Mouse (Mus musculus) MEL (cell line): ENCODE data around the gene Smtn. TPM values are rescaled to one million over a fixed set of nuclear protein-coding genes. Genes with fewer than 3 reads are reported as not detected.

Experiments
- DNase-seq: peaks from one replicate; pipeline ENCODE4 v3.0.0; 2011; ENCODE audit warnings: low read depth, low spot score
- H3K27ac ChIP-seq: 2 replicates; pipeline ENCODE4 v1.5.1; 2012; ENCODE audit warnings: low read depth, mild to moderate bottlenecking, control low read depth, low read length, moderate library complexity; ENCODE audit not compliant: control insufficient read depth
- H3K27me3 ChIP-seq, 2 experiments: fragments of 150-350 bp in 1 of 2; sonication (generic) in 1 of 2; 2 replicates each; pipeline ENCODE4 v1.6.1; 2012; ENCODE audit warnings: low read length in 2 of 2, mild to moderate bottlenecking in 2 of 2, improper control_type of control experiment in 1 of 2, moderate library complexity in 1 of 2; ENCODE audit not compliant: insufficient read depth in 2 of 2, control insufficient read depth in 1 of 2
- H3K36me3 ChIP-seq, 2 experiments: 2 replicates each; pipeline ENCODE4 v1.6.1; 2012 to 2014; ENCODE audit warnings: low read length in 2 of 2, improper control_type of control experiment in 1 of 2, inconsistent platforms in 1 of 2, mild to moderate bottlenecking in 1 of 2; ENCODE audit not compliant: insufficient read depth in 2 of 2, control insufficient read depth in 1 of 2
- H3K4me1 ChIP-seq, 2 experiments: fragments of 150-350 bp in 1 of 2; sonication (generic) in 1 of 2; 2 replicates each; pipeline ENCODE4 v1.6.1; 2012; ENCODE audit warnings: low read length in 2 of 2, improper control_type of control experiment in 1 of 2, mild to moderate bottlenecking in 1 of 2; ENCODE audit not compliant: insufficient read depth in 2 of 2, control insufficient read depth in 1 of 2
- H3K4me3 ChIP-seq, 2 experiments: fragments of 150-350 bp in 1 of 2; sonication (generic) in 1 of 2; 2 replicates each; pipeline ENCODE4 v1.5.1; 2012; ENCODE audit warnings: low read depth in 2 of 2, low read length in 2 of 2, mild to moderate bottlenecking in 2 of 2, moderate library complexity in 2 of 2, control low read depth in 1 of 2, improper control_type of control experiment in 1 of 2; ENCODE audit not compliant: control insufficient read depth in 1 of 2, insufficient read depth in 1 of 2
- H3K79me2 ChIP-seq: 2 replicates; pipeline ENCODE4 v1.6.1; 2012; ENCODE audit warnings: mild to moderate bottlenecking, low read length, moderate library complexity; ENCODE audit not compliant: control insufficient read depth, poor library complexity, insufficient read depth
- H3K9ac ChIP-seq: 2 replicates; pipeline ENCODE4 v1.6.1; 2012; ENCODE audit warnings: low read depth, mild to moderate bottlenecking, control low read depth, low read length, moderate library complexity; ENCODE audit not compliant: control insufficient read depth, poor library complexity, severe bottlenecking
- H3K9me3 ChIP-seq: fragments of 150-350 bp; sonication (generic); replicated peaks from 2 replicates; pipeline ENCODE4 v1.6.1; 2012; ENCODE audit warnings: mild to moderate bottlenecking, low read length, improper control_type of control experiment, moderate library complexity; ENCODE audit not compliant: insufficient read depth
- BHLHE40 ChIP-seq: IDR thresholded peaks from 2 replicates; pipeline ENCODE4 v1.6.1; 2012; ENCODE audit warnings: low read depth, mild to moderate bottlenecking, inconsistent platforms, low read length, improper control_type of control experiment, borderline replicate concordance
- CTCF ChIP-seq, 3 experiments: IDR thresholded peaks in 2 of 3; conservative IDR thresholded peaks in 1 of 3; 2 replicates each; pipeline ENCODE4 v1.5.1; 2011 to 2012; ENCODE audit warnings: low read length in 3 of 3, low read depth in 2 of 3, mild to moderate bottlenecking in 2 of 3, improper control_type of control experiment in 1 of 3, inconsistent platforms in 1 of 3, mixed read lengths in 1 of 3, moderate library complexity in 1 of 3; ENCODE audit not compliant: control insufficient read depth in 1 of 3, insufficient read depth in 1 of 3, poor library complexity in 1 of 3, severe bottlenecking in 1 of 3
- MAZ ChIP-seq: IDR thresholded peaks from 2 replicates; pipeline ENCODE4 v1.6.1; 2012; ENCODE audit warnings: low read depth, mild to moderate bottlenecking, inconsistent platforms, low read length, improper control_type of control experiment
- MEF2A ChIP-seq: IDR thresholded peaks from 2 replicates; pipeline ENCODE4 v1.6.1; 2014; ENCODE audit warnings: low read depth, mild to moderate bottlenecking, inconsistent platforms, low read length, improper control_type of control experiment; ENCODE audit not compliant: poor library complexity, insufficient replicate concordance, severe bottlenecking; ENCODE audit errors: extremely low read depth
- MXI1 ChIP-seq: IDR thresholded peaks from 2 replicates; pipeline ENCODE4 v1.6.1; 2011; ENCODE audit warnings: mild to moderate bottlenecking, low read depth, low read length, improper control_type of control experiment
- POLR2A ChIP-seq, 2 experiments: IDR thresholded peaks; 2 replicates each; pipeline ENCODE4 v1.6.1; 2011 to 2012; ENCODE audit warnings: low read length in 2 of 2, mild to moderate bottlenecking in 2 of 2, control low read depth in 1 of 2, improper control_type of control experiment in 1 of 2, low read depth in 1 of 2, moderate library complexity in 1 of 2; ENCODE audit not compliant: control insufficient read depth in 1 of 2, insufficient read depth in 1 of 2, poor library complexity in 1 of 2
- RAD21 ChIP-seq: IDR thresholded peaks from 2 replicates; pipeline ENCODE4 v1.6.1; 2011; ENCODE audit warnings: mild to moderate bottlenecking, low read depth, low read length, improper control_type of control experiment
- RCOR1 ChIP-seq: IDR thresholded peaks from 2 replicates; pipeline ENCODE4 v1.6.1; 2012; ENCODE audit warnings: low read depth, mild to moderate bottlenecking, inconsistent platforms, low read length, improper control_type of control experiment
- SMC3 ChIP-seq: IDR thresholded peaks from 2 replicates; pipeline ENCODE4 v1.6.1; 2011; ENCODE audit warnings: low read depth, low read length, improper control_type of control experiment
- TBP ChIP-seq: IDR thresholded peaks from 2 replicates; pipeline ENCODE4 v1.8.0; 2011; ENCODE audit warnings: low read depth, low read length, improper control_type of control experiment
- TCF12 ChIP-seq: IDR thresholded peaks from 2 replicates; pipeline ENCODE4 v1.6.1; 2014; ENCODE audit warnings: low read depth, mild to moderate bottlenecking, inconsistent platforms, low read length, improper control_type of control experiment, moderate library complexity
- USF1 ChIP-seq: IDR thresholded peaks from 2 replicates; pipeline ENCODE4 v1.6.1; 2014; ENCODE audit warnings: low read depth, mild to moderate bottlenecking, inconsistent platforms, low read length, improper control_type of control experiment, moderate library complexity
- polyA plus RNA-seq, 2 experiments: library from polyadenylated mRNA; stranded (reverse) in 1 of 2; unstranded in 1 of 2; fragments of >175 nt in 1 of 2; fragments of >200 nt in 1 of 2; gene quantifications; 2 replicates each; pipeline versions ENCODE4 v1.2.1 to v1.2.4; 2012; ENCODE audit warnings: low replicate concordance in 2 of 2, low read depth in 1 of 2; ENCODE audit not compliant: insufficient read length in 2 of 2, insufficient read depth in 1 of 2, missing spikeins in 1 of 2
- total RNA-seq: library from RNA; depleted of rRNA; stranded (reverse); fragments of 300-350 nt; gene quantifications from 2 replicates; pipeline ENCODE4 v1.2.3, GENCODE M21; 2012

Smtn gene
- total and polyA plus RNA-seq, 3 experiments = 203 to 370 TPM; not detected in 1

DNA sequence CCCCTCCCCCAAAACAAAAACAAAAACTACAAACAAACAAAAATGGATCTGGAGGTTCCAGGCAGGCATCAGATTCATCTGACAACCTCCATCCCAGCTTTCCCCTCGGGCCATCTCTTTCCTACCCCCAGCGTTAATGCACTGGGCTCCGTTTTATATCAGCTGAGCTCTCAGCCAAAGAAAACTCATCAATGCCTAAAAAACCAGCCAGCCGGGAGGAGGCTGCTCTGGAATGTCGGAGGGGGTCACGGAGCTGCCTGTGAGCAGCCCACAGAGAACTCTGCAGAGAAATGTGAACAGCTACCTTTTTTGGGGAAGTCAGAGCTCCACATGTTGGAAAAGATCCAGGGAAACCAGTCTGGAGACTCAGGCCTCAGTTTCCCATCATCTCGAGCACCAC lies 24.0 kb upstream of the Smtn start:
- peaks cover 0 to 3% of the 10 kb centered on the region in 2 experiments; a peak in 1 of 4 replicates for H3K27me3 ChIP-seq
- no peak for TF ChIP-seq RCOR1
- no peak for TF ChIP-seq POLR2A (IDR thresholded peaks at IDR 0.05; ENCODE audit: control insufficient read depth in 1 of 2, insufficient read depth in 1 of 2, low read depth in 1 of 2, low read length in 2 of 2, poor library complexity in 1 of 2)
- no peak for TF ChIP-seq SMC3
- TF ChIP-seq MXI1 = no peak
- no peak for TF ChIP-seq TBP
- TF ChIP-seq RAD21 = no peak
- no peak for TF ChIP-seq MEF2A
- no peak for TF ChIP-seq CTCF (IDR thresholded peaks at IDR 0.05 in 2 of 3, conservative IDR thresholded peaks at IDR 0.05 in 1 of 3; ENCODE audit: control insufficient read depth in 1 of 3, insufficient read depth in 1 of 3, low read depth in 2 of 3, low read length in 3 of 3, poor library complexity in 1 of 3, severe bottlenecking in 1 of 3)
- no peak for TF ChIP-seq USF1
- TF ChIP-seq BHLHE40 = no peak
- H3K4me1 ChIP-seq = peaks cover 0 to 11% of the 10 kb centered on the region in 2 experiments; a peak in 2 of 4 replicates
- no peak for DNase-seq
- peaks cover 0 to 4% of the 10 kb centered on the region in 2 experiments; a peak in 2 of 4 replicates for H3K36me3 ChIP-seq
- H3K4me3 ChIP-seq = no peak overlapping the region
- no peak overlapping the region for H3K9ac ChIP-seq
- no peaks in the 10 kb centered on the region for H3K79me2 ChIP-seq
- no peak overlapping the region for H3K27ac ChIP-seq
- no peaks in the 10 kb centered on the region for H3K9me3 ChIP-seq

DNA sequence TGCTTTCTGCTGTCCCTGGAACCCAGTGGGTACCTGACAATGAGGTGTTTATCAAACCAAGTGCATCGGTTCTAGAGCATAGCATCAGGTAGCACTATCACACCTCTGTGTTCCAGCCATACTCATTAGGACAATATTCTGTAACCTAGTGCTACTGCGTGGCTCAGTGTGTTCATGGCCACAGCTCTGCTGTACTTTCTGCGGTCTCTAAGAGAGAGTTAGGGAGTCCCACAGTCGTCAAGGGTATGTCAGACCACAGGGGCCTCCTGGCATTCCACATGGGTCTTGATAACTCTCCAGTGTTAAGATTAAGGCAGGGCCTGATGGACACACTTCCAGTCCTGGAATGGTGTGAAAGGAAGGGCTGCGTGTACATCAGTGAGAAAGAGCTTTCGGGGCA lies 23.4 kb upstream of the Smtn start:
- Histone ChIP-seq H3K9me3 (no peaks in the 10 kb centered on the region), H3K9ac (no peak overlapping the region), H3K36me3 (peaks cover 0 to 4% of the 10 kb centered on the region in 2 experiments; a peak in 2 of 4 replicates), H3K27me3 (peaks cover 0 to 3% of the 10 kb centered on the region in 2 experiments; a peak in 2 of 4 replicates), H3K4me3 (no peak overlapping the region), H3K4me1 (peaks cover 0 to 11% of the 10 kb centered on the region in 2 experiments; a peak in 2 of 4 replicates), H3K79me2 (no peaks in the 10 kb centered on the region), H3K27ac (no peak overlapping the region)
- DNase-seq = no peak
- TF ChIP-seq POLR2A (IDR thresholded peaks at IDR 0.05; ENCODE audit: control insufficient read depth in 1 of 2, insufficient read depth in 1 of 2, low read depth in 1 of 2, low read length in 2 of 2, poor library complexity in 1 of 2) = no peak
- TF ChIP-seq TCF12 = no peak
- TF ChIP-seq BHLHE40 = no peak

DNA sequence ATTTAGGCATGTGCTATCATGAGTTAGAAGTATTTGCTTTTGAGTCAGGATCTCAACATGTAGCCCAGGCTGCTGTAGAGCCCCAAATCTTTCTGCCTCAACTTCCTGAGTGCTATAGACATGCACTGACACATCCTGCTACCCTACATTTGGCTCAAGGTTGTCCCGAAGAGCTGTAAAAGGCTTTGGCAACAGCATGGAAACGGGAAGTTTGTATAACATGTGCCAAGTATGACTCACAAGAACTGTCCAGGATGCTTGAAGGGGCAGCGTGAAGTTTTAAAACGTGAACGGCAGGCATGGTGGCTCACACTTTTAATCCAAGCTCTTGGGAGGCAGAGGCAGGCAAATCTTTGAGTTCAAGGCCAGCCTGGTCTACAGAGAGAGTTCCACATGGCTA lies 19.8 kb upstream of the Smtn start:
- H3K9ac ChIP-seq = no peak overlapping the region
- peaks cover 0 to 3% of the 10 kb centered on the region in 2 experiments; a peak in 2 of 4 replicates for H3K27me3 ChIP-seq
- no peaks in the 10 kb centered on the region; a peak in 2 of 4 replicates for H3K36me3 ChIP-seq
- H3K27ac ChIP-seq = no peak overlapping the region
- H3K9me3 ChIP-seq = no peaks in the 10 kb centered on the region
- DNase-seq = peak; percentile 22
- TF ChIP-seq TBP = peak; percentile 59; the same call in 1 of the 2 replicates
- TF ChIP-seq MAZ = no peak
- H3K79me2 ChIP-seq = no peaks in the 10 kb centered on the region
- no peak overlapping the region for H3K4me3 ChIP-seq
- H3K4me1 ChIP-seq = peaks cover 0 to 5% of the 10 kb centered on the region in 2 experiments; a peak in 1 of 4 replicates
